Mouse (Mus musculus): ENCODE results near the gene Taf12.

- TF ChIP-seq GATA1 (IDR thresholded peaks at IDR 0.05; ENCODE audit: borderline replicate concordance, low read length) (no peak), FLI1 (IDR thresholded peaks at IDR 0.05; ENCODE audit: low read length) (no peak)
Observed at GRCm38 (mm10) chr4:132341451-132341850, 67.3 kb downstream of the Taf12 start.
